Mouse (Mus musculus): ENCODE measurements around the gene Zeb2. TPM values are rescaled to one million over a fixed set of nuclear protein-coding genes. Genes with fewer than 3 reads are reported as not detected.

Gene Zeb2
- polyA plus RNA-seq, 1 experiment from 2014 or later: 38.5 TPM

DNA sequence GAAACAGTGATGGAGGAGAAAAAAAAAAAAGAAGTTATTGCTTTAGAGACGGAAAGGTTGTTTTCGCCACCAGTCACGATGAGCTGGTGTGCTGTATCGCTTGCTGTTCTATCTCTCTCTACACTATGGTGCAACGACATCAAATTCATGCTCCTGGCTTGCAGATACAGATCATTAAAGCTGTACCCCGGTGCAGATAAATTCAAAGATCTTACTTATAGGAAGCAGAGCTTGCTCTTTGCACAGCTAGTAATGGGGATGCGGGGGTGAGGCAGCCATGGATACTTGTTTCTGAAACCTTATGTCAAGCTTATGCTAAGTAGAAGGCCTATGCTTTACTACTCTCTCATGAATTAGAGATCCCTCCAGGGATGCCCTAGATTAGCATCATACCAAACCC is 23.7 kb downstream of the Zeb2 start:
- H3K4me1 ChIP-seq (ENCODE audit: control insufficient read depth, insufficient read depth, low read length): no peaks in the 10 kb centered on the region
- H3K9me3 ChIP-seq (replicated peaks; ENCODE audit: control insufficient read depth, low read length): no peaks in the 10 kb centered on the region
- WGBS: 95% methylated on average over 7 of the region's 7 CpGs
- H3K27ac ChIP-seq (replicated peaks; ENCODE audit: low read depth, low read length): no peak overlapping the region
- ATAC-seq (replicated peaks; ENCODE audit: insufficient number of reproducible peaks, low FRiP score, low TSS enrichment, low read depth) (no peak), DNase-seq (ENCODE audit: low spot score) (no peak)
- no peaks in the 10 kb centered on the region for H3K36me3 ChIP-seq (replicated peaks; ENCODE audit: control insufficient read depth, insufficient read depth, low read depth, low read length)
- no peak overlapping the region for H3K4me2 ChIP-seq (ENCODE audit: low read depth, low read length)
- no peak overlapping the region for H3K9ac ChIP-seq (replicated peaks; ENCODE audit: low read length)
- H3K27me3 ChIP-seq (ENCODE audit: control insufficient read depth, insufficient read depth, low read length): no peaks in the 10 kb centered on the region
- H3K4me3 ChIP-seq (ENCODE audit: low read depth, low read length): no peak overlapping the region

DNA sequence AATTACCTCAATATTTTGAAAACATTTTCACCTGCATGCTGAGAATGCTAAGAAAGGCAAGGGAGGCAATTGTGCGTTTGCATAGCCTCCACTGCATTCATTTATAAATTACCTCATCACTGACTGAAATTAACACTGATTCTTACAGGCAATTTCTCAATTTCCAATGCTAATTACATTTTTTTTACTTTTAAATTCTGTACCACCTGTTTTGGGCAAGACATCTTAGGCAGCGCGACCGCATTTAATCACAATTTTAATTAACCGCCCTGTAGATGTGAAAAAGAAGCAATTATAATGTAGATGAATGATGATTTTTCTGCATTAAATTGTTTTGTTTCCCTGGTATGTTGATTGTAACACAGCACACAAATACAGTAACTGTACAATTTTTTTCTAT is 24.5 kb downstream of the Zeb2 start:
- no peaks in the 10 kb centered on the region for H3K4me1 ChIP-seq (ENCODE audit: control insufficient read depth, insufficient read depth, low read length)
- no peaks in the 10 kb centered on the region for H3K9me3 ChIP-seq (replicated peaks; ENCODE audit: control insufficient read depth, low read length)
- H3K27me3 ChIP-seq (ENCODE audit: control insufficient read depth, insufficient read depth, low read length): no peaks in the 10 kb centered on the region
- no peak overlapping the region for H3K27ac ChIP-seq (replicated peaks; ENCODE audit: low read depth, low read length)
- H3K4me2 ChIP-seq (ENCODE audit: low read depth, low read length): no peak overlapping the region
- 94% methylated on average over 5 of the region's 5 CpGs for WGBS
- no peak overlapping the region for H3K4me3 ChIP-seq (ENCODE audit: low read depth, low read length)
- DNase-seq (ENCODE audit: low spot score): no peak
- H3K36me3 ChIP-seq (replicated peaks; ENCODE audit: control insufficient read depth, insufficient read depth, low read depth, low read length): no peaks in the 10 kb centered on the region
- H3K9ac ChIP-seq (replicated peaks; ENCODE audit: low read length): no peak overlapping the region
- no peak for ATAC-seq (replicated peaks; ENCODE audit: insufficient number of reproducible peaks, low FRiP score, low TSS enrichment, low read depth)

DNA sequence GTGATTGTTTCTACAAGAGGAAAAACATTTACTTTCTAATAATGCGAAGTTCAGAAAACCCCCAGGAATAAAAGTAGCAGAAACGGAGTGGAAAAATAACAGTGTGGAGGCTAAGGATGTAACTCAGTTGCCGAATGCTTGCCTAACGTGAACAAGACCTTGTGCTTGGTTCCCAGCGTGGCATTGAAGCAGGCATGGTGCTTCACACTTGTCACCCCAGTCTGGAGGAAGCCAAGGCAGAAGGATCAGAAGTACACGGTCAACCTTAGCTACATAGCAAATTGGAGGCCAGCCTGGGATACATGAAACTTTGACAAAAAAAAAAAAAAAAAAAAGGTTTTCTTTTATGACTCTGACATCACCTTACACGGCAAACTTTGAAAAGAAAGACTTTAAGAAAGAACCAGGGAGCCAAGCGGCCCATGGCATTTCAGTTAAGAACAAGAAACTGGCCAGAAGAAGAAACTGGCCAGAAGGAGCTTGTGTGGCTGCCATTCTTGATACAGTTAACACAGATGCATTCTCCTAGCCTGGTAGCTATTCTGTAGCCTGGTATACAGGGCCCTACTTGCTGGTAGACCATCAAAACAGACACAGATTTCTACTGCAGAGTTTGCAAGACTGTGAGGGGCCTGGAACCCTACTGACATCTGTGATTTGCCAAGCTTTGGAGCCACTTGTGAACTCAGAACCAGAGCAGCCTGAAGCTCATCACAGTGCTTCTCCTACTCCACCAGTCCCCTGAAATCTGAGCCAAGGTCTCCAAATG is 26.5 kb downstream of the Zeb2 start:
- Histone ChIP-seq H3K4me1 (ENCODE audit: control insufficient read depth, insufficient read depth, low read length) (no peaks in the 10 kb centered on the region), H3K36me3 (replicated peaks; ENCODE audit: control insufficient read depth, insufficient read depth, low read depth, low read length) (no peaks in the 10 kb centered on the region), H3K9ac (replicated peaks; ENCODE audit: low read length) (no peak overlapping the region), H3K27me3 (ENCODE audit: control insufficient read depth, insufficient read depth, low read length) (no peaks in the 10 kb centered on the region), H3K4me3 (ENCODE audit: low read depth, low read length) (no peak overlapping the region), H3K4me2 (ENCODE audit: low read depth, low read length) (no peak overlapping the region), H3K27ac (replicated peaks; ENCODE audit: low read depth, low read length) (no peak overlapping the region), H3K9me3 (replicated peaks; ENCODE audit: control insufficient read depth, low read length) (no peaks in the 10 kb centered on the region)
- WGBS: 90% methylated on average over 8 of the region's 8 CpGs
- DNase-seq (ENCODE audit: low spot score) (no peak), ATAC-seq (replicated peaks; ENCODE audit: insufficient number of reproducible peaks, low FRiP score, low TSS enrichment, low read depth) (no peak)

DNA sequence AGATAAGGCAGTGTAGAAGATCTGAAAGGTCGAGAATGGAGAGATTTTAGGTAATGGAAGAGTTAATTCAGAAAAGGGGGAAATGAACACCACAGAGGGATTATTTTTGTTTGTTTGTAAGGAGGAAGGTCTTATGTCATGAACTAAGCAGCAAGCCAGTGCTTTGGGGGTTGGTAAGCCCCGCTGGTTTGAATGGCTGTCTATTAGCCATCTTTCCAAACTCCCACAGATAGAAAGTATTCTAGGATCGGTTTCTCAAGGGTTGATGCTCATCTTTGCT is 28.0 kb downstream of the Zeb2 start:
- Histone ChIP-seq H3K4me2 (ENCODE audit: low read depth, low read length) (no peak overlapping the region), H3K9me3 (replicated peaks; ENCODE audit: control insufficient read depth, low read length) (no peaks in the 10 kb centered on the region), H3K4me1 (ENCODE audit: control insufficient read depth, insufficient read depth, low read length) (no peaks in the 10 kb centered on the region), H3K36me3 (replicated peaks; ENCODE audit: control insufficient read depth, insufficient read depth, low read depth, low read length) (no peaks in the 10 kb centered on the region), H3K9ac (replicated peaks; ENCODE audit: low read length) (no peak overlapping the region), H3K4me3 (ENCODE audit: low read depth, low read length) (no peak overlapping the region), H3K27me3 (ENCODE audit: control insufficient read depth, insufficient read depth, low read length) (no peaks in the 10 kb centered on the region), H3K27ac (replicated peaks; ENCODE audit: low read depth, low read length) (no peak overlapping the region)
- ATAC-seq (replicated peaks; ENCODE audit: insufficient number of reproducible peaks, low FRiP score, low TSS enrichment, low read depth) (no peak), DNase-seq (ENCODE audit: low spot score) (no peak)
- 56% methylated on average over 3 of the region's 3 CpGs for WGBS

DNA sequence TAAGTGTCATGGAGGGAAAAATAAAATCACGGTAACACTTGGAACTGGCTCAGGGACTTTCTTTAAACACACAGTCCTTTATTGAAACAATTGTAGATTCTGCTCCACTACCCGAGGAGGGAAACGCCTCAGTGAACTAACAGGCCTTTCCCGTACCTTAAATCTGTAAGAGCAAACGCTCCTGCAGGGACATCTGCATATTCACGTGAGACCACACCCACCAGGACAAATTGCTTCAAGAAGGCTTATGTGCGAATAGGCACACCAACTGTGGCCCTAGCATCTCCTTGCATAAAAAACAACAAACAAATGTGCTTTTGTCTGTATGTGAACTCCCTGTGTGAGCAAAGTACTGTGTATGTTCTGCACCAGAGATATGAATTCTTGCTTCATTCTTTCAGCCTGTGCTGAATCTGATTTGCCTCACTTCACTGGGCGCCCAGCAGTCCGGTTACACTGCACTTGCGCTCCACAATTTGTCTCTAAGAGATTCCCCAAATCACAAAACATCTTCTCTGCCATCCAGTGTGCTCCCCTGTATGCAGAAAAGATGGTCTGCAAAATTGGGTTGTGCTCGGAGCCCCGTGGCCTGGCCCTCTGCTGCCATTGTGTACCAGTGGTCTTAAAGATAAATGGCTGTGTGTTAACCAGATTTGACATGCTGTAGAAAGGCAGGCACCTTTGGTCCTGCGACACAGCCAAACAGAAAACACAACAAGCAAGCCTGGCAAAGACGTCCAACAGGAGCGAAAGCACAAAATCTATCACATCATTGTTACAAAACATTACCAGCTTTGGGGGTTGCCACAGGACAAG is 28.6 kb downstream of the Zeb2 start:
- H3K9me3 ChIP-seq (replicated peaks; ENCODE audit: control insufficient read depth, low read length): no peaks in the 10 kb centered on the region
- no peak overlapping the region for H3K9ac ChIP-seq (replicated peaks; ENCODE audit: low read length)
- no peaks in the 10 kb centered on the region for H3K36me3 ChIP-seq (replicated peaks; ENCODE audit: control insufficient read depth, insufficient read depth, low read depth, low read length)
- H3K4me3 ChIP-seq (ENCODE audit: low read depth, low read length): no peak overlapping the region
- H3K27ac ChIP-seq (replicated peaks; ENCODE audit: low read depth, low read length): no peak overlapping the region
- WGBS: 35% methylated on average over 15 of the region's 15 CpGs
- H3K4me2 ChIP-seq (ENCODE audit: low read depth, low read length): no peak overlapping the region
- DNase-seq (ENCODE audit: low spot score): no peak
- no peaks in the 10 kb centered on the region for H3K27me3 ChIP-seq (ENCODE audit: control insufficient read depth, insufficient read depth, low read length)
- no peak for ATAC-seq (replicated peaks; ENCODE audit: insufficient number of reproducible peaks, low FRiP score, low TSS enrichment, low read depth)
- H3K4me1 ChIP-seq (ENCODE audit: control insufficient read depth, insufficient read depth, low read length): no peaks in the 10 kb centered on the region

DNA sequence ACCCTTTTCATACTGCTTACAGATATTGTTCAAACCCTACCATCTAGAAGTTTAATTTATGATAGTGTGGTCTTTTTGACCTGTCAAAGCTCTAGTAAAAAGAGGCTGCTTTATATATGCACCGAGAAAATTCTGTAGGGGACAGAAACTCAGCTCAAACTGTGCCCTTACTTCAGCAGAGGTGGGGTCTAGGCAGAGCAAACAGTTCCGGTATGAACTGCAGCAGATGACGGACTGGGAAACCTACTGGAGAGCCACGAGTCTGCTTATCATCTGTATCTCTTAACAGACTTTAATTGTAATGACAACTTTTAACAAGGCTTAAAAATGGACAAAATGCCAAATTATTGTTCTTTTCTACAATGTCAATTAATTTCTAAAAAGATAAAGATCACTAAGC is 30.0 kb downstream of the Zeb2 start:
- no peak overlapping the region for H3K4me3 ChIP-seq (ENCODE audit: low read depth, low read length)
- H3K27ac ChIP-seq (replicated peaks; ENCODE audit: low read depth, low read length): no peak overlapping the region
- ATAC-seq (replicated peaks; ENCODE audit: insufficient number of reproducible peaks, low FRiP score, low TSS enrichment, low read depth) (no peak), DNase-seq (ENCODE audit: low spot score) (no peak)
- 52% methylated on average over 4 of the region's 4 CpGs for WGBS
- H3K27me3 ChIP-seq (ENCODE audit: control insufficient read depth, insufficient read depth, low read length): no peaks in the 10 kb centered on the region
- no peaks in the 10 kb centered on the region for H3K36me3 ChIP-seq (replicated peaks; ENCODE audit: control insufficient read depth, insufficient read depth, low read depth, low read length)
- H3K4me2 ChIP-seq (ENCODE audit: low read depth, low read length): no peak overlapping the region
- H3K9me3 ChIP-seq (replicated peaks; ENCODE audit: control insufficient read depth, low read length): no peaks in the 10 kb centered on the region
- no peak overlapping the region for H3K9ac ChIP-seq (replicated peaks; ENCODE audit: low read length)
- H3K4me1 ChIP-seq (ENCODE audit: control insufficient read depth, insufficient read depth, low read length): no peaks in the 10 kb centered on the region

DNA sequence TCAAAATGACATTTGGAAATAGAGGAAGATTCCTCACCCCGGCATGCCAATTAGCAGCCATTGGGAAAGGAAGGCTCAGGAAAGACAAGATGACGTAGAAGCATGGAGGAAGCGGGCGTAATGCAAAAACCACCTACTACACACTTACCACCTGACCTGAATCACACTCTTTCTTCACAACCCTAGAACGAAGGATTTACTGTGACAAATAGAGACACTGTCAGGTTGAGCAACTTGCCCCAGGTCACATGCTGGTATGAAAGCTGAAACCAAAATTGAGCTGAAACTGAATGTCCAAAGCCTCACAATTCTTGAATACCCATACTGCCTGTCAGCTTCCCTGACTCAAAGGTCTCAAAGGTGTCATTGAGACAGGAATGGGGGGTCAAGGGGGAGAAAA is 31.5 kb downstream of the Zeb2 start:
- no peaks in the 10 kb centered on the region for H3K27me3 ChIP-seq (ENCODE audit: control insufficient read depth, insufficient read depth, low read length)
- H3K9ac ChIP-seq (replicated peaks; ENCODE audit: low read length): no peak overlapping the region
- ATAC-seq (replicated peaks; ENCODE audit: insufficient number of reproducible peaks, low FRiP score, low TSS enrichment, low read depth) (no peak), DNase-seq (ENCODE audit: low spot score) (no peak)
- no peak overlapping the region for H3K4me2 ChIP-seq (ENCODE audit: low read depth, low read length)
- H3K27ac ChIP-seq (replicated peaks; ENCODE audit: low read depth, low read length): no peak overlapping the region
- no peaks in the 10 kb centered on the region for H3K4me1 ChIP-seq (ENCODE audit: control insufficient read depth, insufficient read depth, low read length)
- no peaks in the 10 kb centered on the region for H3K36me3 ChIP-seq (replicated peaks; ENCODE audit: control insufficient read depth, insufficient read depth, low read depth, low read length)
- H3K4me3 ChIP-seq (ENCODE audit: low read depth, low read length): no peak overlapping the region
- no peaks in the 10 kb centered on the region for H3K9me3 ChIP-seq (replicated peaks; ENCODE audit: control insufficient read depth, low read length)
- WGBS: 68% methylated on average over 5 of the region's 5 CpGs

DNA sequence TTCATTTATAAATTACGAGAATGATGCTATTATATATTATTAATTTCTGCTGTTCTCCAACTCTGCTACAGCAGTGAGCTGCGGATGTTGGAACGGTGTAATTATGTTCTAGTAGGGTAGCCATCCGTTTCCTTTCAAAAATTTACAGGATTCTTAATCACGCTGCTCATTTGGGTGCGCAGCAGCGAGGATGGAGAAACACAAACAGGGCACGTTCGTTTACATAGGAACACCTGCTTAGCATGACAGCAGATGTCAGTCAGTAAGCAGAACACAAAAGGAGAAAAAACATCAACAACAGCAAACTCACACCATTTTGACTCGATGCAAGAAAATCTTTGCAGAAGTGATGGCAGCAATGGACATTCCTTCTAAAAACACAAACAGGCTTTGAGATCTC is 34.2 kb downstream of the Zeb2 start:
- DNase-seq (ENCODE audit: low spot score) (no peak), ATAC-seq (replicated peaks; ENCODE audit: insufficient number of reproducible peaks, low FRiP score, low TSS enrichment, low read depth) (no peak)
- Histone ChIP-seq H3K9ac (replicated peaks; ENCODE audit: low read length) (no peak overlapping the region), H3K27ac (replicated peaks; ENCODE audit: low read depth, low read length) (no peak overlapping the region), H3K4me1 (ENCODE audit: control insufficient read depth, insufficient read depth, low read length) (no peaks in the 10 kb centered on the region), H3K27me3 (ENCODE audit: control insufficient read depth, insufficient read depth, low read length) (no peaks in the 10 kb centered on the region), H3K4me3 (ENCODE audit: low read depth, low read length) (no peak overlapping the region), H3K4me2 (ENCODE audit: low read depth, low read length) (no peak overlapping the region), H3K36me3 (replicated peaks; ENCODE audit: control insufficient read depth, insufficient read depth, low read depth, low read length) (no peaks in the 10 kb centered on the region), H3K9me3 (replicated peaks; ENCODE audit: control insufficient read depth, low read length) (no peaks in the 10 kb centered on the region)
- WGBS: 67% methylated on average over 10 of the region's 10 CpGs
